Comparison of ENCODE assay signal across 40 mouse cellular contexts in genomic region chr7:85104531-85104930, GRCm38 (mm10). TPM values are rescaled to one million over a fixed set of nuclear protein-coding genes. Genes with fewer than 3 reads are reported as not detected.
"Had no signal": no experiment of that assay in that cellular context is flagged by ENCODE, and none has a peak within 500 bp of the region (broad histone marks: within the 10 kb centered on the region; RNA-seq: fewer than 3 reads in every experiment).

No protein-coding gene starts in this region.

RNA-seq across cellular contexts. Expression of gene Vmn2r67, which starts 51.3 kb away (rescaled TPM):
- total RNA-seq: heart, postnatal 10 days; heart, postnatal 14 days; heart, postnatal 25 days; heart, postnatal 36 days; heart, postnatal 4 days; hematopoietic stem cell, adult 5-6 weeks; hindbrain, postnatal 0 days; layer of hippocampus, adult 18-20 months; layer of hippocampus, adult 2 months; layer of hippocampus, adult 8-10 months; layer of hippocampus, postnatal 10 days; layer of hippocampus, postnatal 14 days; layer of hippocampus, postnatal 25 days; layer of hippocampus, postnatal 36 days; left cerebral cortex, adult 18-20 months; left cerebral cortex, adult 2 months; left cerebral cortex, adult 8-10 months; left cerebral cortex, postnatal 10 days had no signal
- polyA plus RNA-seq: heart, embryonic 14.5 days; heart, embryonic 15.5 days; heart, embryonic 16.5 days; heart, postnatal 0 days; hindbrain, embryonic 10.5 days; hindbrain, embryonic 11.5 days; hindbrain, embryonic 12.5 days; hindbrain, embryonic 13.5 days; hindbrain, embryonic 14.5 days; hindbrain, embryonic 15.5 days; hindbrain, embryonic 16.5 days; hindbrain, postnatal 0 days; inflammation-experienced regulatory T-cells, adult 6 months; intestine, embryonic 14.5 days; intestine, embryonic 15.5 days; intestine, embryonic 16.5 days; intestine, postnatal 0 days; kidney, adult 2 months; kidney, embryonic 14.5 days; kidney, embryonic 15.5 days; kidney, embryonic 16.5 days; kidney, postnatal 0 days; large intestine, adult 2 months had no signal
